Mouse (Mus musculus) brain, embryonic 14.5 days (tissue): ENCODE measurements around the gene Cnih1.

ENCODE experiments used
- CTCF ChIP-seq: fragments of 200-500 bp; IDR thresholded peaks from 2 replicates; pipeline ENCODE4 v1.5.1; 2012; ENCODE audit warnings: inconsistent platforms, mild to moderate bottlenecking, moderate library complexity, borderline replicate concordance; ENCODE audit not compliant: insufficient read depth, insufficient read length; ENCODE audit errors: extremely low read depth
- POLR2A ChIP-seq: fragments of 200-500 bp; IDR thresholded peaks from 2 replicates; pipeline ENCODE4 v1.6.1; 2012; ENCODE audit warnings: mild to moderate bottlenecking, inconsistent platforms, borderline replicate concordance; ENCODE audit not compliant: poor library complexity, insufficient read depth, insufficient read length, severe bottlenecking; ENCODE audit errors: extremely low read depth

DNA sequence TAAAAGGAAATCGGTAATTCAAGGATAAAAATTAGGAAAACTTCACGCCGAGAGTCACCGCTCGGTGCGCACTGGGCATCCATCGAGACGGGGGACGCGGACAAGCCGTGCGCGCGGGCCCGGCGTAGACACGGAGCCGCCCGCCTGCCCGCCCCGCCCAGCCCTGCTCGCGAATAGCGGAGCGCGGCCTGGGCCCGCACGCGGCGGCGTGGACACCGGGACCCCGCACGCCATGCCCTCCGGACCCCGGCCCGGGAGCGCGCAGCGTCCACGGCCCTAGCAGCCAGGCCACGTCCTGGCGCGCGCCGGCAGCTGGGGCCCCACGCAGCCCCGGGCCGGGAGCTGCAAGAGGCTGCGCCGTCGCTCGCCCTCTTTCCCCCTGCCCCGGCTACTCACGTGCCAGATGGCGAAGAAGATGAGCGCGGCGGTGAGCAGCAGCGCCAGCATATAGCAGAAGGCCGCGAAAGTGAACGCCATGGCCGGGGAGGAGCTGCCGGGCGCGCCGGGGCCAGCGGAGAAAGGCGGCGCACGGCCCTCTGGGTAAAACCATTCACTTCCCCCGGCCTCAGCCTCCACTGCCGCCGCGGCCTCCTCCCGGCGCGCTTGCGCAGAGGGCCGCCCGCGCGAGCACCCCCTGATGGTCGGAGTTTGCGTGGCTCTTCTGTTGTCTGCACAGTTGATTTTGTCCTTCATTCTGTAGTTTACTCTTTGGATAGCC, at the start of gene Cnih1:
- TF ChIP-seq CTCF (peak; percentile 88), POLR2A (peak; percentile 90)
